Mouse (Mus musculus): ENCODE measurements around the gene Etl4. TPM values are rescaled to one million over a fixed set of nuclear protein-coding genes. Genes with fewer than 3 reads are reported as not detected.

Etl4 gene
- polyA plus RNA-seq, 1 experiment from 2014 or later, result 1.5 TPM

DNA sequence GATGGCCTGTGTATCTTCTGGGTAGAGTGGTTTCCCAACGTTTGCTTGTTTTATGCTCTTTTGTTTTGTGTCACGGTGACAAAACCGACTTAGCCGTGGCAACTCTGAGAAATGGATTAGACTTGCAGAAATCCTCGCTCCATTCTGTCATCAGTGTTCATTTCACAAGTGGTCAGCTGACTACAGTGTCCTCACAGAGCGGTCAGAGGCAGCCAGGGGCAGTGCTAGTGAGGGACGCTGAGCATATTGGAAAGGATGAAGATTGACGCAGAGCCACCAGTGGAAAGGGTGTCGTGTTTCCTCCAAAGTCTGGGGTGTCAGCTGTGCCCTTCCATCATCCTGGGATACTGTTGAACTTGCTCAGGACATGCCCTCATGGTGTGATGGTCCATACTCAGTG is 733.2 kb downstream of the Etl4 start:
- Histone ChIP-seq H3K9ac (replicated peaks) (no peak overlapping the region), H3K27ac (ENCODE audit: low read depth) (no peak overlapping the region), H3K4me3 (ENCODE audit: low read depth, low read length) (no peak overlapping the region), H3K27me3 (ENCODE audit: insufficient read depth, low read length) (no peaks in the 10 kb centered on the region), H3K4me2 (ENCODE audit: low read depth, low read length) (no peak overlapping the region), H3K4me1 (ENCODE audit: insufficient read depth) (no peaks in the 10 kb centered on the region), H3K36me3 (replicated peaks; ENCODE audit: insufficient read depth, low read length) (no peaks in the 10 kb centered on the region), H3K9me3 (ENCODE audit: low read length) (no peaks in the 10 kb centered on the region)
- DNase-seq (no peak), ATAC-seq (peak; percentile 49)
- TF ChIP-seq CTCF (IDR thresholded peaks at IDR 0.05; ENCODE audit: low read depth) (no peak), EP300 (IDR thresholded peaks at IDR 0.05; ENCODE audit: low read depth) (no peak)
- WGBS (ENCODE audit: insufficient replicate concordance), result 69% methylated on average over 9 of the region's 9 CpGs

DNA sequence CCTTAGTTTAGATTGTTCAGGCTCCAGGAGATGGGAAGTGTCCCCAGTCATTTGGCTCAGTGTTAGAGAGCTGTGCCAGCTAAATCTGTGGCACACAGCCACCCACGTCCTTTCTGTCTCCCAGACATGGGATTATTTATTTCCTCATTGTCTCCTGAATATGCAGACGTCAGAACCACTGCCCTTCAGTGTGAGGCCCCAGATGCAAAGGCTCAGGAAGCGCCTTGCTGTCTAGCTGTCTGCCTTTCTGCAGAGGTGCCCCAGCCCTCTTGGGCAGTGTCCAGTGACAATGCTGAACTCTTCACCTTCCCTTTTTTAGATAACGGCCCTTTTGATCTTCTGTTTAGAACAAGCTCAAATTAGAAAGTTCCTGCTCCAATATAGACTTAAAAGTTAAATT is 740.2 kb downstream of the Etl4 start:
- H3K27me3 ChIP-seq (ENCODE audit: insufficient read depth, low read length), result no peaks in the 10 kb centered on the region
- ATAC-seq, result no peak

DNA sequence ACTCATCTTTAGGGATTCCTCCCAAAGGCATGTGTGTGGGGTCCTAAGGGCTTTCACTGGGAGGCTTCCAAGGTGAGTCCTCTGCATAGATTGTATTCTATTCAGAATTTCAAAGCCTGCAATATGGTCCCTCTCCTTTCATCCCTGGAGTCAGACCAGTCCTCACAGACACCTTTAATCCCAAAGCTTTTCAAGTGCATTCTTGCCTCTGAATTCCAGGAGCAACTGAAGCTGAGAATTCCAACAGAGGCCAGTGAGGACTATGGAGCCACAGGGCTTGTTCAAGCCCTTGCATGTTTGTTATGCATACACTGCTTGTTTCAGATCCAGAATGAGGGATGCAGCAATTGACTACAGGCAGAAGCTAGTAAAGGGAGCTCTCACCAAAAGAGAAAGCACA is 743.5 kb downstream of the Etl4 start:
- no peak for TF ChIP-seq EP300 (IDR thresholded peaks at IDR 0.05; ENCODE audit: low read depth)
- TF ChIP-seq CTCF (IDR thresholded peaks at IDR 0.05; ENCODE audit: low read depth), result no peak
- no peak overlapping the region for H3K4me3 ChIP-seq (ENCODE audit: low read depth, low read length)
- 0 out of 2 replicates have a peak, but pooled peaks cover 2% of the 10 kb centered on the region for H3K4me1 ChIP-seq (ENCODE audit: insufficient read depth)
- no peak overlapping the region for H3K9ac ChIP-seq (replicated peaks)
- no peak overlapping the region for H3K4me2 ChIP-seq (ENCODE audit: low read depth, low read length)
- no peak for ATAC-seq
- no peak overlapping the region for H3K27ac ChIP-seq (ENCODE audit: low read depth)
- no peaks in the 10 kb centered on the region for H3K9me3 ChIP-seq (ENCODE audit: low read length)
- DNase-seq, result no peak
- H3K36me3 ChIP-seq (replicated peaks; ENCODE audit: insufficient read depth, low read length), result no peaks in the 10 kb centered on the region
- H3K27me3 ChIP-seq (ENCODE audit: insufficient read depth, low read length), result no peaks in the 10 kb centered on the region

More for the DNA sequence above, 740.2 kb downstream of the Etl4 start:
- TF ChIP-seq EP300 (IDR thresholded peaks at IDR 0.05; ENCODE audit: low read depth) (no peak), CTCF (IDR thresholded peaks at IDR 0.05; ENCODE audit: low read depth) (no peak)
- DNase-seq, result no peak
- Histone ChIP-seq H3K9me3 (ENCODE audit: low read length) (no peaks in the 10 kb centered on the region), H3K4me1 (ENCODE audit: insufficient read depth) (no peaks in the 10 kb centered on the region), H3K36me3 (replicated peaks; ENCODE audit: insufficient read depth, low read length) (no peaks in the 10 kb centered on the region), H3K9ac (replicated peaks) (no peak overlapping the region), H3K4me2 (ENCODE audit: low read depth, low read length) (no peak overlapping the region), H3K27ac (ENCODE audit: low read depth) (no peak overlapping the region), H3K4me3 (ENCODE audit: low read depth, low read length) (no peak overlapping the region)
- WGBS (ENCODE audit: insufficient replicate concordance), result 12% methylated on average over 4 of the region's 4 CpGs

DNA sequence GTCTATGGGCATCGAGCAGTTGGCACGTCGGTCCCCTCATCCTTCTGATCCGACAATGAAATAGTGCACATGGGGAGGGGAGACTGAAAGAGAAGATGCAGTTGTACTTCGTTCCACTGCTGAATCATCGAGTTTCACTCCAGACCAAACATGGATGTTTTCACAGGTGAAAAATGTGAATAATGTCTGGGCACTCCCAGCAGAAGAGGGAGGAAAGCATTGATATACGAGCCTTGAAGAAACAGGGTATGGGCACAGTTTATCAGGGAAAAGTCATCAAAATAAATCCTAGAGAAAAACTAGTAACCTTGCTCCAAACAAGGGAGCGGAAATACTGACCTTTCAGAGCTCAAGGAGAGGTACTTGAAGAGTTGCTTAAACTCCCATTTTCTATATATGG is 744.5 kb downstream of the Etl4 start:
- DNase-seq (no peak), ATAC-seq (no peak)
- Histone ChIP-seq H3K4me2 (ENCODE audit: low read depth, low read length) (no peak overlapping the region), H3K27ac (ENCODE audit: low read depth) (no peak overlapping the region), H3K4me3 (ENCODE audit: low read depth, low read length) (no peak overlapping the region), H3K9me3 (ENCODE audit: low read length) (no peaks in the 10 kb centered on the region), H3K4me1 (ENCODE audit: insufficient read depth) (0 out of 2 replicates have a peak, but pooled peaks cover 2% of the 10 kb centered on the region), H3K36me3 (replicated peaks; ENCODE audit: insufficient read depth, low read length) (no peaks in the 10 kb centered on the region), H3K27me3 (ENCODE audit: insufficient read depth, low read length) (no peaks in the 10 kb centered on the region), H3K9ac (replicated peaks) (no peak overlapping the region)
- TF ChIP-seq EP300 (IDR thresholded peaks at IDR 0.05; ENCODE audit: low read depth) (no peak), CTCF (IDR thresholded peaks at IDR 0.05; ENCODE audit: low read depth) (no peak)
- 78% methylated on average over 8 of the region's 8 CpGs for WGBS (ENCODE audit: insufficient replicate concordance)

DNA sequence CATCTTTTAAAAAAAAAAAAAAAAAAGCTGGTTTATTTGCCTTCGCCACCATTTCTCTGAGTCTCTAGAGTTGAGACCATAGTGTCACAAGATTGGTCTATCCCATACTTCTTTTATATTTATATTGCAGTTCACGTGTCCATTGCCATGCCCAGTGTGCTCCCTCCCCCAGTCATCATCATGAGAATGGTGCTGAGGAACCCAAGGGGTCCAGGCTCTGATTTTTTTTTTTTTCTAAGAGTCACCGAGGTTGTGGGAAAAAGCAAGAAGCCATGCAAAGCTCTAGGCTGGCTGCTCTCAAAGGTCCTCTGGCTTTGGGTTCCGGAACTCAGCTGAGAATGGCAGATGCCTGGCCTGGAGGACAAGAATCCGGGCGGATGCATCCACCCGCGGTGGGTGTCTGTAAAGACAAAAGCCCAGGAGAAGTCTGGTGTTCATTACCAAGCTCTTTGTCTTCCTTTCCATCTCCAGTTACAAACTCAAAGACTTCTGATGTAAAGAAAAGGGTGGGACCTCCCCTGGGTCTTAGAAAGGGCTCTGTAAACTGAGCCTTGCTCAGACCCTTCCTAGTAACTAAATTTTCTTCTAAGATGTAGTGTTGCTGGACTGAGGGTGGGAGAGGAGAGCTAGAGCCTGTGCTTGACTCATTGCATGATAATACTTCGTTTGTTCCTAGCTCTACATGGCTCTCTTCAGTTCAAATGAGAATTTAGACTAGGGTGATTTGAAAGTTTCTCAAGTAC is 745.2 kb downstream of the Etl4 start:
- no peak for TF ChIP-seq EP300 (IDR thresholded peaks at IDR 0.05; ENCODE audit: low read depth)
- H3K9ac ChIP-seq (replicated peaks), result no peak overlapping the region
- no peaks in the 10 kb centered on the region for H3K9me3 ChIP-seq (ENCODE audit: low read length)
- no peak overlapping the region for H3K4me3 ChIP-seq (ENCODE audit: low read depth, low read length)
- H3K36me3 ChIP-seq (replicated peaks; ENCODE audit: insufficient read depth, low read length), result no peaks in the 10 kb centered on the region
- no peak for DNase-seq
- no peak overlapping the region for H3K4me2 ChIP-seq (ENCODE audit: low read depth, low read length)
- ATAC-seq, result no peak
- 58% methylated on average over 9 of the region's 9 CpGs for WGBS (ENCODE audit: insufficient replicate concordance)
- H3K27ac ChIP-seq (ENCODE audit: low read depth), result no peak overlapping the region
- 0 out of 2 replicates have a peak, but pooled peaks cover 2% of the 10 kb centered on the region for H3K4me1 ChIP-seq (ENCODE audit: insufficient read depth)
- H3K27me3 ChIP-seq (ENCODE audit: insufficient read depth, low read length), result no peaks in the 10 kb centered on the region

DNA sequence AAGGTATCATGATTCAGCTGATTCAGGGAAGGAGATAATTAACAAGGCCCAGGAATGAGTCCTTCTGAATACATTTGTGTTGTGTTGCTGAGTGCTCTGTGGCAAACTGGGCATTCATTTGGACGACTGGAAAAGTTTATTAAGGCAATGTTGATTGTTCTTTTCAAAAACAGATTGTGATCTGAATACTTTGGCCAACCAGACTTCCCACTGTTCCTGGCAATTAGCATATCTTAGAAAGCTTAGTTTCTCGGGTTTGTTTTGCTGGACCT is 745.7 kb downstream of the Etl4 start:
- no peak overlapping the region for H3K9ac ChIP-seq (replicated peaks)

DNA sequence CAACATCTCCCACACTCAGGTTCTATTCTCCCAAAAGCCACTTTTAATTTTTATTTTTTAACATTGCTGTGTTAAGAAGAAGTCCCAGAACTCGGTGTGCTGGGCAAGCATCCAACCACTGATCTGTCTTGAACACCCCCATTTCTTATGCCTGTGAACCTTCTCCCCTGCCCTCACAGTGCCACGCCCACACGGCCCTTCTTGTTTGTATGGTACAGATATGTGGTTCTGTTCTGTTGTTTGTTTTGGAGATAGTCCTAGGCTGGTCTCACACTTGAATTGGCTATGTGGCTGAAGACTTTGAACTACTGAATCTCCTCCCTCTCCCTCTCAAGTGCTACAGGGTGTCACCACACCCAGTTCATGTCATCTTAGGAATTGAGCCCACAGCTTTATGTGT is 748.3 kb downstream of the Etl4 start:
- Histone ChIP-seq H3K4me1 (ENCODE audit: insufficient read depth) (0 out of 2 replicates have a peak, but pooled peaks cover 4% of the 10 kb centered on the region), H3K9ac (replicated peaks) (no peak overlapping the region), H3K27ac (ENCODE audit: low read depth) (no peak overlapping the region), H3K9me3 (ENCODE audit: low read length) (no peaks in the 10 kb centered on the region), H3K4me3 (ENCODE audit: low read depth, low read length) (no peak overlapping the region), H3K4me2 (ENCODE audit: low read depth, low read length) (no peak overlapping the region), H3K27me3 (ENCODE audit: insufficient read depth, low read length) (no peaks in the 10 kb centered on the region), H3K36me3 (replicated peaks; ENCODE audit: insufficient read depth, low read length) (no peaks in the 10 kb centered on the region)
- TF ChIP-seq EP300 (IDR thresholded peaks at IDR 0.05; ENCODE audit: low read depth), result no peak
- no peak for TF ChIP-seq CTCF (IDR thresholded peaks at IDR 0.05; ENCODE audit: low read depth)
- 65% methylated on average over 3 of the region's 3 CpGs for WGBS (ENCODE audit: insufficient replicate concordance)
- ATAC-seq, result no peak
- DNase-seq, result no peak

More for the DNA sequence above, 745.7 kb downstream of the Etl4 start:
- H3K27ac ChIP-seq (ENCODE audit: low read depth), result no peak overlapping the region
- no peaks in the 10 kb centered on the region for H3K27me3 ChIP-seq (ENCODE audit: insufficient read depth, low read length)
- 0 out of 2 replicates have a peak, but pooled peaks cover 2% of the 10 kb centered on the region for H3K4me1 ChIP-seq (ENCODE audit: insufficient read depth)
- 38% methylated on average over 2 of the region's 2 CpGs for WGBS (ENCODE audit: insufficient replicate concordance)
- no peak overlapping the region for H3K4me3 ChIP-seq (ENCODE audit: low read depth, low read length)
- no peak overlapping the region for H3K4me2 ChIP-seq (ENCODE audit: low read depth, low read length)
- ATAC-seq (no peak), DNase-seq (no peak)
- no peak for TF ChIP-seq CTCF (IDR thresholded peaks at IDR 0.05; ENCODE audit: low read depth)
- H3K9me3 ChIP-seq (ENCODE audit: low read length), result no peaks in the 10 kb centered on the region
- H3K36me3 ChIP-seq (replicated peaks; ENCODE audit: insufficient read depth, low read length), result no peaks in the 10 kb centered on the region

Data from liver, postnatal 0 days (tissue).